Mouse (Mus musculus) adrenal gland, postnatal 36 days (tissue): ENCODE measurements at regions not wholly inside any gene's neighbourhood (a gene's known extent, or its start where the extent isn't known, plus 50 kb on each side); places are given as distances from the start of the nearest gene placed in this dataset.

Experiments used
- DNase-seq, 2 experiments: peaks; one replicate each; pipeline ENCODE4 v3.0.0; 2021; ENCODE audit warnings: mixed read lengths in 1 of 2

GRCm38 (mm10) chr3:52539813-52540378 is 271.8 kb downstream of the Foxo1 start:
- DNase-seq, result no peak

GRCm38 (mm10) chr3:52538306-52538705 is 270.2 kb downstream of the Foxo1 start:
- peak; percentile 54 to 59 for DNase-seq

GRCm38 (mm10) chr3:52537362-52537911 is 269.3 kb downstream of the Foxo1 start:
- no peak for DNase-seq

- no peak for DNase-seq
These were observed 267.4 kb downstream of the Foxo1 start for GRCm38 (mm10) chr3:52535411-52536021.

- DNase-seq, result no peak
These were observed 266.0 kb downstream of the Foxo1 start for GRCm38 (mm10) chr3:52534118-52534517.

GRCm38 (mm10) chr3:52531686-52532351 is 263.7 kb downstream of the Foxo1 start:
- no peak for DNase-seq

- no peak for DNase-seq
These were observed 262.4 kb downstream of the Foxo1 start for GRCm38 (mm10) chr3:52530406-52530970.

GRCm38 (mm10) chr3:52529136-52529535 is 261.0 kb downstream of the Foxo1 start:
- peak in 1 of 2 experiments; percentile 48 for DNase-seq

- no peak for DNase-seq
These were observed 260.4 kb downstream of the Foxo1 start for GRCm38 (mm10) chr3:52528521-52528920.

GRCm38 (mm10) chr3:52527781-52528180 is 259.6 kb downstream of the Foxo1 start:
- DNase-seq, result no peak

GRCm38 (mm10) chr3:52527010-52527754 is 259.0 kb downstream of the Foxo1 start:
- peak in 1 of 2 experiments; percentile 24 for DNase-seq

GRCm38 (mm10) chr3:52522886-52523285 is 254.8 kb downstream of the Foxo1 start:
- no peak for DNase-seq

GRCm38 (mm10) chr3:52520609-52520947 is 252.4 kb downstream of the Foxo1 start:
- no peak for DNase-seq

GRCm38 (mm10) chr3:52519910-52520608 is 251.9 kb downstream of the Foxo1 start:
- no peak for DNase-seq

GRCm38 (mm10) chr3:52517808-52518207 is 249.7 kb downstream of the Foxo1 start:
- no peak for DNase-seq

GRCm38 (mm10) chr3:52516691-52517090 is 248.6 kb downstream of the Foxo1 start:
- no peak for DNase-seq

GRCm38 (mm10) chr3:52512761-52513160 is 244.6 kb downstream of the Foxo1 start:
- DNase-seq, result no peak

GRCm38 (mm10) chr3:52511549-52511948 is 243.4 kb downstream of the Foxo1 start:
- DNase-seq, result no peak

- no peak for DNase-seq
These were observed 242.7 kb downstream of the Foxo1 start for GRCm38 (mm10) chr3:52510831-52511230.

- peak in 1 of 2 experiments; percentile 25 for DNase-seq
These were observed 242.1 kb downstream of the Foxo1 start for GRCm38 (mm10) chr3:52510088-52510765.

- DNase-seq, result no peak
These were observed 235.8 kb downstream of the Foxo1 start for GRCm38 (mm10) chr3:52503925-52504324.
